In the genomic region with DNA sequence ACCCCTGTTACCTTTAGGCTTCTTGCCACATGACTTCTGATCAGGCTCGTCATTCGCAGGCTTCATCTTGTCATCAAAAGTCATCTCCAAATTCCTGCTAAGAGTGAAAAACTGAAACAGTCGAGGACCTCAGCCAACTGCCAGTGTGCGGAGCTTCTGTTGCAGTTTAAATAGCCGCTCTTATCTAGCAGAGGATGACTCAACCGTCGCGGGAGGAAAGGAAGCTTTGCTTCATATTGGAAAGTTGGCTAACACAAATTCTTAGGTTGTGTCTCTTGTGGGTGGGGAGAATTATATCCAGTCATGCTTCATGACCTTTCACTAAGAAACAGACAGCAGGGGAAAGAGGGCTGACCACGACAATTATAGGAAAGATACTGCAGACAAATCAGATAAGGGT, we compare ENCODE assay signal across 17 mouse cellular contexts. TPM values are rescaled to one million over a fixed set of nuclear protein-coding genes. Genes with fewer than 3 reads are reported as not detected.
A peak's percentile ranks its signal among the peaks of the same experiment; 100 is the strongest.
DNase-seq lines count a peak whose midpoint lies in the region; ATAC-seq lines count a peak whose summit lies in the region.
"Had no signal": no experiment of that assay in that cellular context is flagged by ENCODE, and none has a peak within 500 bp of the region (broad histone marks: within the 10 kb centered on the region; RNA-seq: fewer than 3 reads in every experiment).

Olr1 (minus strand) TSS at position 142 of the 400 bp plus-strand sequence.

- no peak for DNase-seq in frontal cortex, postnatal 10 days (ENCODE audit: low spot score in 2 of 2)
- DNase-seq in right cerebral cortex, adult 2 months (ENCODE audit: low spot score in 2 of 2), result peak; percentile 6 to 14
- no peak for DNase-seq in right cerebral cortex, postnatal 14 days
- no peak for DNase-seq in spleen, postnatal 36 days (ENCODE audit: low spot score in 2 of 2)
- no peak for DNase-seq in retina, embryonic 14.5 days (ENCODE audit: low spot score)
- no peak for DNase-seq in testis, postnatal 14 days (ENCODE audit: low spot score)
- DNase-seq: cerebellum, adult 9-11 months; gastrocnemius, postnatal 10 days; heart, postnatal 10 days; kidney, adult 9 months; left cerebral cortex, postnatal 4 days; spleen, adult 18-20 months had no signal

- ATAC-seq in frontal cortex, adult (ENCODE audit: low TSS enrichment), result peak; percentile 94
- peak; percentile 91 for ATAC-seq in granulocyte monocyte progenitor cell, adult 5-6 weeks (replicated peaks; ENCODE audit: poor library complexity, severe bottlenecking)
- ATAC-seq: CD4-positive, CD25-positive, alpha-beta regulatory T cell, adult 4 months; forebrain, embryonic 15.5 days; midbrain, embryonic 15.5 days had no signal

RNA-seq across cellular contexts. Expression of gene Olr1, which starts in this region (rescaled TPM):
- 15.1 and 18.4 TPM in 2 replicates for total RNA-seq in granulocyte monocyte progenitor cell, adult 5-6 weeks (2014; fragmentation: Nextera tagmentation)
- 16.9 and 23.2 TPM in 2 replicates for total RNA-seq in granulocyte monocyte progenitor cell, adult 5-6 weeks (2017)
- total RNA-seq: left cerebral cortex, postnatal 4 days had no signal

Comparison
In these comparisons a context has a peak if more than half of its experiments do, and no peak if none do; other contexts are left out.
1. DNase-seq: peak in right cerebral cortex, adult 2 months (2 of 2); none in frontal cortex, postnatal 10 days (0 of 2), right cerebral cortex, postnatal 14 days (single experiment), spleen, postnatal 36 days (0 of 2), retina, embryonic 14.5 days (single experiment) and testis, postnatal 14 days (single experiment).